In genomic region chr11:5533108-5533507, GRCm38 (mm10) we compare ENCODE assay signal across 16 mouse cellular contexts. TPM values are rescaled to one million over a fixed set of nuclear protein-coding genes. Genes with fewer than 3 reads are reported as not detected.
DNase-seq lines count a peak whose midpoint lies in the region; ATAC-seq and TF ChIP-seq lines count a peak whose summit lies in the region.
"Had no signal": no experiment of that assay in that cellular context is flagged by ENCODE, and none has a peak within 500 bp of the region (broad histone marks: within the 10 kb centered on the region; RNA-seq: fewer than 3 reads in every experiment).

No protein-coding gene starts in this region.

- TF ChIP-seq CTCF in liver, postnatal 0 days (IDR thresholded peaks at IDR 0.05; ENCODE audit: low read depth): peak; percentile 40; the same call in 1 of the 2 replicates

- H3K9ac ChIP-seq in heart, embryonic 15.5 days: no peak overlapping the region
- no peak overlapping the region for H3K9ac ChIP-seq in intestine, embryonic 15.5 days
- H3K9ac ChIP-seq in kidney, embryonic 16.5 days (replicated peaks; ENCODE audit: low read length): no peak overlapping the region
- H3K9ac ChIP-seq in liver, postnatal 0 days (replicated peaks): no peak overlapping the region
- H3K9ac ChIP-seq: forebrain, postnatal 0 days had no signal

- peak overlapping the region; percentile 34; the same call in 1 of the 2 replicates for H3K27ac ChIP-seq in heart, embryonic 15.5 days
- no peak overlapping the region for H3K27ac ChIP-seq in intestine, embryonic 15.5 days
- H3K27ac ChIP-seq in kidney, embryonic 16.5 days (ENCODE audit: low read length): peak overlapping the region; percentile 50; the same call in 1 of the 2 replicates
- H3K27ac ChIP-seq in liver, postnatal 0 days (ENCODE audit: low read depth): no peak overlapping the region
- H3K27ac ChIP-seq: left cerebral cortex, adult 2 months; macrophage had no signal

- H3K27me3 ChIP-seq in heart, embryonic 15.5 days: no peaks in the 10 kb centered on the region
- no peaks in the 10 kb centered on the region for H3K27me3 ChIP-seq in intestine, embryonic 15.5 days (replicated peaks)
- H3K27me3 ChIP-seq in kidney, embryonic 16.5 days (ENCODE audit: insufficient read depth, low read length): no peaks in the 10 kb centered on the region
- no peaks in the 10 kb centered on the region for H3K27me3 ChIP-seq in liver, postnatal 0 days (ENCODE audit: insufficient read depth, low read length)

- no peak for TF ChIP-seq EP300 in liver, postnatal 0 days (IDR thresholded peaks at IDR 0.05; ENCODE audit: low read depth)

- peaks cover 3% of the 10 kb centered on the region; the same call in 1 of the 2 replicates for H3K4me1 ChIP-seq in heart, embryonic 15.5 days (replicated peaks)
- H3K4me1 ChIP-seq in intestine, embryonic 15.5 days (replicated peaks): no peaks in the 10 kb centered on the region
- peaks cover 7% of the 10 kb centered on the region for H3K4me1 ChIP-seq in kidney, embryonic 16.5 days (ENCODE audit: insufficient read depth, low read length)
- H3K4me1 ChIP-seq in liver, postnatal 0 days (ENCODE audit: insufficient read depth): no peaks in the 10 kb centered on the region

- no peak overlapping the region for H3K4me3 ChIP-seq in heart, embryonic 15.5 days
- H3K4me3 ChIP-seq in intestine, embryonic 15.5 days (replicated peaks): no peak overlapping the region
- H3K4me3 ChIP-seq in kidney, embryonic 16.5 days (ENCODE audit: low read length): no peak overlapping the region
- no peak overlapping the region for H3K4me3 ChIP-seq in liver, postnatal 0 days (ENCODE audit: low read depth, low read length)
- H3K4me3 ChIP-seq: left cerebral cortex, adult 2 months had no signal

- H3K4me2 ChIP-seq in heart, embryonic 15.5 days: no peak overlapping the region
- no peak overlapping the region for H3K4me2 ChIP-seq in intestine, embryonic 15.5 days (replicated peaks)
- H3K4me2 ChIP-seq in kidney, embryonic 16.5 days (replicated peaks; ENCODE audit: low read depth, low read length): no peak overlapping the region
- no peak overlapping the region for H3K4me2 ChIP-seq in liver, postnatal 0 days (ENCODE audit: low read depth, low read length)

- peaks cover 70% of the 10 kb centered on the region for H3K36me3 ChIP-seq in heart, embryonic 15.5 days
- peaks cover 34% of the 10 kb centered on the region for H3K36me3 ChIP-seq in intestine, embryonic 15.5 days
- peaks cover 41% of the 10 kb centered on the region for H3K36me3 ChIP-seq in kidney, embryonic 16.5 days (ENCODE audit: insufficient read depth, low read length)
- H3K36me3 ChIP-seq in liver, postnatal 0 days (replicated peaks; ENCODE audit: insufficient read depth, low read length): peaks cover 69% of the 10 kb centered on the region

- no peak for DNase-seq in heart, postnatal 4 days
- DNase-seq in liver, postnatal 0 days: no peak
- DNase-seq in MN1 (ENCODE audit: low spot score): no peak
- DNase-seq in left cerebral cortex, adult 11 months (ENCODE audit: low spot score): no peak
- DNase-seq in retina, postnatal 1 day: no peak
- DNase-seq: adrenal gland, postnatal 10 days; forebrain, postnatal 0 days; right cerebral cortex, postnatal 25 days had no signal

- peak; percentile 64; the same call in 1 of the 2 replicates for ATAC-seq in heart, embryonic 15.5 days (replicated peaks; ENCODE audit: insufficient number of reproducible peaks, insufficient read depth, low FRiP score, low read depth)
- ATAC-seq in intestine, embryonic 15.5 days: peak; percentile 71
- peak; percentile 79 for ATAC-seq in kidney, embryonic 16.5 days (ENCODE audit: low FRiP score, low TSS enrichment)
- peak; percentile 67 for ATAC-seq in liver, postnatal 0 days
- ATAC-seq: forebrain, postnatal 0 days had no signal

- WGBS in heart, embryonic 15.5 days: 71% methylated on average over 5 of the region's 5 CpGs
- WGBS in intestine, embryonic 15.5 days: 78% methylated on average over 5 of the region's 5 CpGs
- 70% methylated on average over 5 of the region's 5 CpGs for WGBS in kidney, embryonic 16.5 days
- WGBS in liver, postnatal 0 days (ENCODE audit: insufficient replicate concordance): 84% methylated on average over 5 of the region's 5 CpGs

- H3K9me3 ChIP-seq in heart, embryonic 15.5 days (replicated peaks): no peaks in the 10 kb centered on the region
- no peaks in the 10 kb centered on the region for H3K9me3 ChIP-seq in intestine, embryonic 15.5 days
- no peaks in the 10 kb centered on the region for H3K9me3 ChIP-seq in kidney, embryonic 16.5 days (ENCODE audit: low read length)
- no peaks in the 10 kb centered on the region for H3K9me3 ChIP-seq in liver, postnatal 0 days (ENCODE audit: low read length)

RNA-seq across cellular contexts. Expression of gene Ccdc117, which starts 8.9 kb away (rescaled TPM):
- polyA plus RNA-seq in heart, embryonic 15.5 days (2015; fragmentation: Nextera tagmentation; extraction: Ambion mirVana): 10.9 and 13.1 TPM in 2 replicates
- 10 to 100 TPM; 11.3 to 14.1 TPM for total RNA-seq in heart, postnatal 4 days (2021)
- polyA plus RNA-seq in intestine, embryonic 15.5 days (2015; fragmentation: Nextera tagmentation; extraction: Ambion mirVana): 15.4 and 17.7 TPM in 2 replicates
- polyA plus RNA-seq in kidney, embryonic 16.5 days (2015; fragmentation: Nextera tagmentation; extraction: Ambion mirVana): 19.7 and 22.1 TPM in 2 replicates
- polyA plus RNA-seq in liver, postnatal 0 days (2015; fragmentation: Nextera tagmentation; extraction: Ambion mirVana): 5.5 and 6.0 TPM in 2 replicates

RNA-seq across cellular contexts. Expression of gene Xbp1, which starts 12.6 kb away (rescaled TPM):
- polyA plus RNA-seq in heart, embryonic 15.5 days (2015; fragmentation: Nextera tagmentation; extraction: Ambion mirVana): 124 and 156 TPM in 2 replicates
- 10 to 100 TPM; 51.2 to 65.4 TPM for total RNA-seq in heart, postnatal 4 days (2021)
- 237 and 255 TPM in 2 replicates for polyA plus RNA-seq in intestine, embryonic 15.5 days (2015; fragmentation: Nextera tagmentation; extraction: Ambion mirVana)
- polyA plus RNA-seq in kidney, embryonic 16.5 days (2015; fragmentation: Nextera tagmentation; extraction: Ambion mirVana): 203 and 229 TPM in 2 replicates
- polyA plus RNA-seq in liver, postnatal 0 days (2015; fragmentation: Nextera tagmentation; extraction: Ambion mirVana): 119 and 137 TPM in 2 replicates

RNA-seq across cellular contexts. Expression of gene Ankrd36, which starts 36.4 kb away (rescaled TPM):
- polyA plus RNA-seq in heart, embryonic 15.5 days (2015; fragmentation: Nextera tagmentation; extraction: Ambion mirVana): not detected in 2 replicates
- not detected for total RNA-seq in heart, postnatal 4 days (2021)
- polyA plus RNA-seq in intestine, embryonic 15.5 days (2015; fragmentation: Nextera tagmentation; extraction: Ambion mirVana): 0.08 and 0.16 TPM in 2 replicates
- polyA plus RNA-seq in kidney, embryonic 16.5 days (2015; fragmentation: Nextera tagmentation; extraction: Ambion mirVana): not detected in 2 replicates
- 1.5 and 1.9 TPM in 2 replicates for polyA plus RNA-seq in liver, postnatal 0 days (2015; fragmentation: Nextera tagmentation; extraction: Ambion mirVana)
- total RNA-seq: adrenal gland, postnatal 10 days; left cerebral cortex, adult 2 months; midbrain, postnatal 0 days had no signal
- polyA plus RNA-seq: forebrain, postnatal 0 days; macrophage; neural tube, embryonic 14.5 days; stomach, embryonic 14.5 days had no signal

Comparison
In these comparisons a context has a peak if more than half of its experiments do, and no peak if none do; other contexts are left out.
1. H3K27ac ChIP-seq: peak in heart, embryonic 15.5 days (single experiment) and kidney, embryonic 16.5 days (single experiment); none in intestine, embryonic 15.5 days (single experiment) and liver, postnatal 0 days (single experiment).
2. Peak in every context shown above with its lines, with median percentiles within 50 percentile points of each other: ATAC-seq.